Mouse (Mus musculus): Measurements from ENCODE around the gene Btbd35f20.
"Not testable (repeated sequence)": the region's sequence is repeated elsewhere in the genome, so short reads cannot be mapped to it uniquely, and the experiment has no call there.

The Btbd35f20 gene

GRCm38 (mm10) chrX:4291145-4291544 is at the start of gene Btbd35f20:
Btbd35f20 (minus strand) TSS chrX:4291245.
- CTCF ChIA-PET = not testable (repeated sequence)
